Mouse (Mus musculus): ENCODE measurements around the gene Pccb.

DNA sequence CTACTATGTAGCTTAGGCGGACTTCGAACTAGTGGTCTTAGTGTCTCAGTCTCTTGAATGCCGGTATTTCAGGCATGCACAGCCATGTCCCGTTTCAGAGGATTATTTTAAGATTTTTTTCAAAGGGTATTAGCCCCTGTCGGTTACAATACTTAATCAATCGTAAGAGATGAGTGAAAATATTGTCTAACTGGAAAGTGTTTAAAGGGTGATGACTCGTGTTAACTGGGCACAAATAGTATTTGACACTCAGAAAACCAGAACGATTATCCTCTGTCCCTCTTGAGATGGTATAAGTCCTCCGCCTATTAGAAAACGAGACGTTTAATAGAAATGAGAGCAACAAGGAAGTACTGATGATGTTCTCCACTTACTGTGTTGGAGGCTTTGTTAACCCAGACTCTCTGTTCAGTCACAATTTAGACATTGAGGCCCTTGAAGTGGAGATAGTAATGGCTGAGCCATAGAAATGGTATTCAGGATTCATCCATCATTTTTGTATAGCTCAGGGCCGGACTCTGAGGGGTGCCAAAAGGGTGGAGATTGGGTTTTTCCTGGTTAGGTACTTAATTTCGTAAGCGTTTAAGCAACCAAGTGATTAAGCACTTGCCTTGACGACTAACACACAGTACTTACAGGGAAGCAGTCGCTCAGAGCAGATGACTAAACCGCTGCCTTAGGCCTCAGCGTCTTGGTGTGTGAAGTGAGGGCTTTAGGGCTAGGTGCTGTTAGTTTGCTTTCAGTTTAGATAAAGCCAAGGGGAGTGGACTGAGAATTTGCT lies 41.6 kb upstream of the Pccb start:
- TF ChIP-seq CTCF (IDR thresholded peaks at IDR 0.05), result no peak
- no peak for TF ChIP-seq POLR2A (IDR thresholded peaks at IDR 0.05; ENCODE audit: insufficient read depth, low read depth, low read length)
- no peak for TF ChIP-seq EP300 (IDR thresholded peaks at IDR 0.05; ENCODE audit: insufficient read depth, low read depth, low read length)

Measured in heart, adult 2 months (tissue).